In the genomic region with DNA sequence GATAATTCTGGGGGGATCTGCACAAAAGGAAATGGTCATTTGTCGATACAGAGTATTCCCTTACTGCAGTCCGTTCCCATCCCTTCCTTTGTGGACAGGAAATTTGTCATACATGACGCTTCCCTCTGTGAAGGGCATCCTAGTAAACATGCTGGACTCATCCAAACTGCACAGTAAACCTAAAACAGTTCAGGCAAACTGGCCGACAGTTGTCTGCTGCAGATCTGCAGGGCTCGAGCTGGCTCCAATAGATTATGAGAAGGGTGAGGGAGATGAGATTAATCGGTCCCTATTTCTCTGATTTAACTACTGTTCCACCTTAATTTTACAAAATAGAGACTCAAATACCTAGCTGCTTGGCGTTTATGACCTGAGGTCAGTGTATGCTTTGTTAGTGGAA, we compare ENCODE assay signal across 11 mouse cellular contexts.
"Had no signal": no experiment of that assay in that cellular context is flagged by ENCODE, and none has a peak within 500 bp of the region (broad histone marks: within the 10 kb centered on the region; RNA-seq: fewer than 3 reads in every experiment).

No protein-coding gene starts in this region.

- H3K9ac ChIP-seq: kidney, embryonic 15.5 days; liver, embryonic 13.5 days had no signal

- H3K27me3 ChIP-seq: kidney, embryonic 15.5 days; liver, embryonic 13.5 days had no signal

- DNase-seq: kidney, postnatal 10 days; kidney, postnatal 36 days; liver, embryonic 13.5 days; lung, adult 2 months; lung, postnatal 14 days; lung, postnatal 4 days; midbrain, embryonic 14.5 days; thymus, adult 18-20 months; thymus, postnatal 36 days had no signal

- H3K27ac ChIP-seq: kidney, embryonic 15.5 days; liver, embryonic 13.5 days had no signal

- H3K4me1 ChIP-seq: kidney, embryonic 15.5 days; liver, embryonic 13.5 days had no signal

- H3K4me2 ChIP-seq: kidney, embryonic 15.5 days; liver, embryonic 13.5 days; midbrain, embryonic 11.5 days had no signal

- H3K36me3 ChIP-seq: kidney, embryonic 15.5 days; liver, embryonic 13.5 days had no signal

- H3K4me3 ChIP-seq: kidney, embryonic 15.5 days; liver, embryonic 13.5 days had no signal

- H3K9me3 ChIP-seq: kidney, embryonic 15.5 days; liver, embryonic 13.5 days had no signal
